Mouse (Mus musculus): ENCODE measurements around the gene Olfr1428. TPM values are rescaled to one million over a fixed set of nuclear protein-coding genes. Genes with fewer than 3 reads are reported as not detected.
"Not testable (repeated sequence)": the region's sequence is repeated elsewhere in the genome, so short reads cannot be mapped to it uniquely, and the experiment has no call there.

The Olfr1428 gene
- polyA plus RNA-seq (2016; fragmentation: Nextera tagmentation; extraction: Ambion mirVana): not detected in 2 replicates

- no peaks in the 10 kb centered on the region for H3K36me3 ChIP-seq
- no peaks in the 10 kb centered on the region for H3K4me1 ChIP-seq
- 71% methylated on average over 1 of the region's 1 CpGs for WGBS
- no peak within 1 kb of the TSS for H3K4me3 ChIP-seq
- DNase-seq (ENCODE audit: low spot score): no peak
- H3K27ac ChIP-seq: no peak within 1 kb of the TSS
- H3K9me3 ChIP-seq: no peaks in the 10 kb centered on the region
- H3K27me3 ChIP-seq (ENCODE audit: insufficient read depth, poor library complexity, severe bottlenecking): no peaks in the 10 kb centered on the region
Observed at GRCm38 (mm10) chr19:12115797-12116196, at the start of gene Olfr1428. TSS of gene Olfr1428 (minus strand) at chr19:12115897.

DNA sequence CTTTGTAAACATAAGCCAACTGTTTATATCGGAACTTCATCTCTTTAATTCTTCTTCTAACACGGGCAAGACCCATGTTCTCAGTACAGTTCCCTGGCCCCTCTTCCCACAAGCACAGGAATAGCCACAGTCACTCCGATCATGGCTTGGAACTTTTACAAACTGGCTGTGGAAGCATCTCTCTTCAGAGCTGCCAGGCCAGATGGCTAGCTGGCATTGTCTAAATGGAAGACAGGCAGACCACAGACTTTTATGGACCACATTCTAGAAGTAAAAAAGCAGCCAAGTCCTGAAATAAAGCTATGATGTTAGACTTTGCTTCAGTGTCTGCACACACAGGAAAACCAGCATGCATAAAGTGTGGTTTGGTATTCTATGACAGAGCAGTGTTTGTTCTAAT, 29.8 kb upstream of the Olfr1428 start:
- DNase-seq (ENCODE audit: low spot score): no peak
- Histone ChIP-seq H3K9me3 (no peaks in the 10 kb centered on the region), H3K27ac (no peak overlapping the region), H3K4me3 (no peak overlapping the region), H3K4me1 (no peaks in the 10 kb centered on the region), H3K36me3 (no peaks in the 10 kb centered on the region), H3K27me3 (ENCODE audit: insufficient read depth, poor library complexity, severe bottlenecking) (no peaks in the 10 kb centered on the region)
- WGBS: 82% methylated on average over 3 of the region's 3 CpGs

DNA sequence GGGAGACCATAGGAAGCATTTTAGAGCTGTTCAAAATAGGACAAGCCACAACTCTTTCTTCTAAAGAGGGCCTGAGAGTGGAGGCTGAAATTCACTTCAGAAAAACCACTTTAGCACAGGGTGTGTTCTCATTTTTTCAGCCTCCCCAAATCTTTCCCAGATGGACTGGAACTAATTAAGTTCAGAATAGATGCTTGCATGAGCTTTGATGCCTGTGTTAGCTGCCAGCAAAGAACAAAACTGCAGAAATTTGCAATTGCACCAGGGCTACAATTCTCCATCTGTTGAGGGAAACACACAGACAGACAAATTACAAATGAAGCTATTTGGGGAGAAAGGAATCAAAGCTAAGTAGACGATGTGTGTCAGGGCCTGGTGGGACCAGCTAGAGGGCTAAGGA, 27.7 kb upstream of the Olfr1428 start:
- Histone ChIP-seq H3K4me3 (no peak overlapping the region), H3K27ac (no peak overlapping the region), H3K27me3 (ENCODE audit: insufficient read depth, poor library complexity, severe bottlenecking) (no peaks in the 10 kb centered on the region), H3K36me3 (no peaks in the 10 kb centered on the region), H3K9me3 (no peaks in the 10 kb centered on the region), H3K4me1 (no peaks in the 10 kb centered on the region)
- WGBS: 77% methylated on average over 1 of the region's 1 CpGs
- DNase-seq (ENCODE audit: low spot score): no peak

- H3K27me3 ChIP-seq (ENCODE audit: insufficient read depth, poor library complexity, severe bottlenecking): no peaks in the 10 kb centered on the region
- 22% methylated on average over 2 of the region's 2 CpGs for WGBS
- no peak for DNase-seq (ENCODE audit: low spot score)
- no peaks in the 10 kb centered on the region for H3K36me3 ChIP-seq
- no peaks in the 10 kb centered on the region for H3K9me3 ChIP-seq
- no peak overlapping the region for H3K4me3 ChIP-seq
- H3K27ac ChIP-seq: no peak overlapping the region
- H3K4me1 ChIP-seq: no peaks in the 10 kb centered on the region
Observed at GRCm38 (mm10) chr19:12134289-12134688, 18.6 kb upstream of the Olfr1428 start.

- no peak for DNase-seq (ENCODE audit: low spot score)
- no peaks in the 10 kb centered on the region for H3K9me3 ChIP-seq
- no peaks in the 10 kb centered on the region for H3K27me3 ChIP-seq (ENCODE audit: insufficient read depth, poor library complexity, severe bottlenecking)
- no peaks in the 10 kb centered on the region for H3K36me3 ChIP-seq
- no peak within 1 kb of the TSS for H3K4me3 ChIP-seq
- 69% methylated on average over 3 of the region's 3 CpGs for WGBS
- no peaks in the 10 kb centered on the region for H3K4me1 ChIP-seq
- H3K27ac ChIP-seq: no peak within 1 kb of the TSS
Observed at GRCm38 (mm10) chr19:12123103-12123502, 7.4 kb upstream of the Olfr1428 start, which contains the start of gene Olfr76. TSS of gene Olfr76 (minus strand) at chr19:12123203.

GRCm38 (mm10) chr19:12116464-12116863, 767 bp upstream of the Olfr1428 start:
- WGBS: 87% methylated on average over 3 of the region's 3 CpGs
- H3K27me3 ChIP-seq (ENCODE audit: insufficient read depth, poor library complexity, severe bottlenecking): no peaks in the 10 kb centered on the region
- H3K4me1 ChIP-seq: no peaks in the 10 kb centered on the region
- no peak overlapping the region for H3K27ac ChIP-seq
- DNase-seq (ENCODE audit: low spot score): no peak
- H3K9me3 ChIP-seq: no peaks in the 10 kb centered on the region
- H3K4me3 ChIP-seq: no peak overlapping the region
- H3K36me3 ChIP-seq: no peaks in the 10 kb centered on the region

DNA sequence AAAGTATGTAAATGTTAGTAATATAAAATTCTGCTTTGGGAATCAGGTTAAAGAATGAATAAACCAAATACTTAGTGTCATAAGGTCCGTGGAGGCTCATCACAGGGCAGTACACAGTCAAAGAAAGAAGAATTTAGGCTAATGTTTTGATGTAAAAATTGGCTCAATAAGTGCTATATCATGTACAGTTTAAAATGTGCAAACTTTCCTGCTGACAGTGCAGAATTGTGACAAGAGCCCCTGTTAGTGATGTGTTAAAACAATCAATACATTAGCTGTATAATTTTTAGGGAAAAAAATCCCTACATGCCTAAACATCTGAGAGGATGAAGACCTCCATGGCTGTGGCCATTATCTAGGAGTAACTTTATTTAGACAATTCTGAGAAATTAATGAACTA, 1.9 kb downstream of the Olfr1428 start:
- no peak for DNase-seq (ENCODE audit: low spot score)
- Histone ChIP-seq H3K27ac (no peak overlapping the region), H3K4me3 (no peak overlapping the region), H3K36me3 (no peaks in the 10 kb centered on the region), H3K9me3 (no peaks in the 10 kb centered on the region), H3K4me1 (no peaks in the 10 kb centered on the region), H3K27me3 (ENCODE audit: insufficient read depth, poor library complexity, severe bottlenecking) (no peaks in the 10 kb centered on the region)
- WGBS: 65% methylated on average over 1 of the region's 1 CpGs

- no peaks in the 10 kb centered on the region for H3K4me1 ChIP-seq
- H3K9me3 ChIP-seq: no peaks in the 10 kb centered on the region
- no peak overlapping the region for H3K27ac ChIP-seq
- H3K4me3 ChIP-seq: no peak overlapping the region
- no peak for DNase-seq (ENCODE audit: low spot score)
- no peaks in the 10 kb centered on the region for H3K27me3 ChIP-seq (ENCODE audit: insufficient read depth, poor library complexity, severe bottlenecking)
- H3K36me3 ChIP-seq: no peaks in the 10 kb centered on the region
- 56% methylated on average over 1 of the region's 1 CpGs for WGBS
Observed at GRCm38 (mm10) chr19:12104541-12104940, 11.2 kb downstream of the Olfr1428 start.

- WGBS: 87% methylated on average over 2 of the region's 2 CpGs
- no peak within 1 kb of the TSS for H3K4me3 ChIP-seq
- no peaks in the 10 kb centered on the region for H3K9me3 ChIP-seq
- no peak within 1 kb of the TSS for H3K27ac ChIP-seq
- H3K27me3 ChIP-seq (ENCODE audit: insufficient read depth, poor library complexity, severe bottlenecking): no peaks in the 10 kb centered on the region
- no peak for DNase-seq (ENCODE audit: low spot score)
- H3K4me1 ChIP-seq: no peaks in the 10 kb centered on the region
- no peaks in the 10 kb centered on the region for H3K36me3 ChIP-seq
Observed at GRCm38 (mm10) chr19:12103234-12103633, 12.5 kb downstream of the Olfr1428 start, which contains the start of gene Olfr1427. TSS of gene Olfr1427 (minus strand) at chr19:12103334.

GRCm38 (mm10) chr19:12091913-12092312, 23.8 kb downstream of the Olfr1428 start, which contains the start of gene Olfr1426:
TSS of gene Olfr1426 (minus strand) at chr19:12092013.
- H3K4me3 ChIP-seq: no peak within 1 kb of the TSS
- H3K27me3 ChIP-seq (ENCODE audit: insufficient read depth, poor library complexity, severe bottlenecking): no peaks in the 10 kb centered on the region
- H3K4me1 ChIP-seq: no peaks in the 10 kb centered on the region
- no peaks in the 10 kb centered on the region for H3K36me3 ChIP-seq
- no peaks in the 10 kb centered on the region for H3K9me3 ChIP-seq
- H3K27ac ChIP-seq: no peak within 1 kb of the TSS
- DNase-seq (ENCODE audit: low spot score): no peak
- 69% methylated on average over 1 of the region's 1 CpGs for WGBS

- not testable (repeated sequence) for H3K36me3 ChIP-seq; H3K27ac ChIP-seq; DNase-seq (ENCODE audit: low spot score); H3K27me3 ChIP-seq (ENCODE audit: insufficient read depth, poor library complexity, severe bottlenecking); H3K9me3 ChIP-seq; H3K4me1 ChIP-seq; H3K4me3 ChIP-seq
- 79% methylated on average over 4 of the region's 4 CpGs for WGBS
Observed at GRCm38 (mm10) chr19:12077631-12078030, 38.1 kb downstream of the Olfr1428 start, which contains the start of gene Olfr1425. TSS of gene Olfr1425 (minus strand) at chr19:12077731.

GRCm38 (mm10) chr19:12069546-12069945, 46.2 kb downstream of the Olfr1428 start:
- not testable (repeated sequence) for H3K4me3 ChIP-seq; H3K9me3 ChIP-seq; H3K27me3 ChIP-seq (ENCODE audit: insufficient read depth, poor library complexity, severe bottlenecking); H3K4me1 ChIP-seq; H3K36me3 ChIP-seq; H3K27ac ChIP-seq; DNase-seq (ENCODE audit: low spot score)
- 68% methylated on average over 1 of the region's 1 CpGs for WGBS

DNA sequence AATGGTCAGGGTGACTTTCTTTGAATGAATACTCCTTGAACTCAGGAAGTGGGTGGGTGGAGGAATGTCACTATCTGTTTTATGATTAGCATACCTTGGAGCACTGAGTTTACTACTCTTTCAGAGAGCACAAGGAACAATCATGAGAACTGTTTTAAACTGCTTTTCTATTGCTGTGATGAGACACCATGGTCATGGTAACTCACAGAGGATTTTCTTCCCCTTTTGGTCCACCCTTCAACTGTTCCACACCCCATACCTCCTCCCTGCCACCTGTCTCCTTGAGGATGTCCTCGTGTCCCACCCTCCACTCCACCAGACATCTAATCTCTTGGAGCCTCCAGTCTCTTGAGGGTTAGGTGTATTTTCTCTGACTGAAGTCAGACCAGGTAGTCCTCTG, 47.9 kb downstream of the Olfr1428 start:
- DNase-seq (ENCODE audit: low spot score); H3K36me3 ChIP-seq; H3K27me3 ChIP-seq (ENCODE audit: insufficient read depth, poor library complexity, severe bottlenecking); H3K27ac ChIP-seq; H3K4me1 ChIP-seq; H3K9me3 ChIP-seq; H3K4me3 ChIP-seq: not testable (repeated sequence)
- 68% methylated on average over 1 of the region's 1 CpGs for WGBS

- H3K27ac ChIP-seq; H3K9me3 ChIP-seq; DNase-seq (ENCODE audit: low spot score); H3K36me3 ChIP-seq; H3K4me1 ChIP-seq; H3K4me3 ChIP-seq; H3K27me3 ChIP-seq (ENCODE audit: insufficient read depth, poor library complexity, severe bottlenecking): not testable (repeated sequence)
- 80% methylated on average over 1 of the region's 1 CpGs for WGBS
Observed at GRCm38 (mm10) chr19:12062582-12062981, 53.1 kb downstream of the Olfr1428 start, which contains the start of gene Olfr1424. TSS of gene Olfr1424 (minus strand) at chr19:12062682.
